Mouse (Mus musculus) liver, embryonic 14.5 days (tissue): Measurements from ENCODE around the gene Tcfl5.

ENCODE experiments used
- CTCF ChIP-seq: IDR thresholded peaks from 2 replicates; pipeline ENCODE4 v1.5.1; 2016; ENCODE audit warnings: antibody characterized with exemption, low read depth, control low read depth
- EP300 ChIP-seq: IDR thresholded peaks from 2 replicates; pipeline ENCODE4 v1.6.1; 2016; ENCODE audit warnings: antibody characterized with exemption, low read depth

- TF ChIP-seq CTCF (no peak), EP300 (no peak)
Observed at GRCm38 (mm10) chr2:180643626-180644025, 1.1 kb upstream of the Tcfl5 start.
